ENCODE assay signal across 17 mouse cellular contexts in genomic region chr15:83497299-83497698, GRCm38 (mm10). TPM values are rescaled to one million over a fixed set of nuclear protein-coding genes. Genes with fewer than 3 reads are reported as not detected.
DNase-seq lines count a peak whose midpoint lies in the region; ATAC-seq and TF ChIP-seq lines count a peak whose summit lies in the region.
"Had no signal": no experiment of that assay in that cellular context is flagged by ENCODE, and none has a peak within 500 bp of the region (broad histone marks: within the 10 kb centered on the region; RNA-seq: fewer than 3 reads in every experiment).

No protein-coding gene starts in this region.

- dilution Hi-C loops in CH12.LX (cut with MboI; ENCODE audit: extremely low pct_ligation_motif_present, extremely low pct_unique_long_range_greater_than_20kb, low sequenced_read_pairs): no loop called here

- TF ChIP-seq EP300 in CH12.LX (IDR thresholded peaks at IDR 0.05; ENCODE audit: low read length): no peak
- no peak for TF ChIP-seq EP300 in liver, embryonic 14.5 days (IDR thresholded peaks at IDR 0.05; ENCODE audit: low read depth)

- H3K9ac ChIP-seq in CH12.LX (ENCODE audit: insufficient read depth, low read depth): no peak overlapping the region
- H3K9ac ChIP-seq in liver, embryonic 14.5 days (replicated peaks): no peak overlapping the region
- H3K9ac ChIP-seq: embryonic facial prominence, embryonic 13.5 days; forebrain, embryonic 13.5 days; heart, embryonic 15.5 days; liver, embryonic 15.5 days had no signal

- no peak; the same call in 1 of the 2 replicates for TF ChIP-seq RAD21 in CH12.LX (IDR thresholded peaks at IDR 0.05; ENCODE audit: low read depth, low read length)

- H3K27me3 ChIP-seq in CH12.LX (replicated peaks): no peaks in the 10 kb centered on the region
- H3K27me3 ChIP-seq in liver, embryonic 14.5 days (ENCODE audit: control insufficient read depth, insufficient read depth, low read length): no peaks in the 10 kb centered on the region
- H3K27me3 ChIP-seq: embryonic facial prominence, embryonic 13.5 days; forebrain, embryonic 13.5 days; heart, embryonic 15.5 days; liver, embryonic 15.5 days had no signal

- WGBS in lung, adult 2 months: 89% methylated on average over 6 of the region's 6 CpGs
- WGBS in liver, embryonic 14.5 days (ENCODE audit: insufficient replicate concordance): 73% methylated on average over 6 of the region's 6 CpGs

- no peak overlapping the region for H3K27ac ChIP-seq in CH12.LX (ENCODE audit: insufficient read depth, low read depth)
- no peak overlapping the region for H3K27ac ChIP-seq in liver, embryonic 14.5 days
- H3K27ac ChIP-seq: embryonic facial prominence, embryonic 13.5 days; forebrain, embryonic 13.5 days; heart, embryonic 15.5 days; liver, embryonic 15.5 days had no signal

- H3K4me2 ChIP-seq in CH12.LX (ENCODE audit: insufficient read depth, low read depth, poor library complexity, severe bottlenecking): no peak overlapping the region
- no peak overlapping the region for H3K4me2 ChIP-seq in liver, embryonic 14.5 days (ENCODE audit: low read depth)
- H3K4me2 ChIP-seq: embryonic facial prominence, embryonic 13.5 days; forebrain, embryonic 13.5 days; heart, embryonic 15.5 days; liver, embryonic 15.5 days; midbrain, embryonic 11.5 days had no signal

- DNase-seq in adrenal gland, postnatal 25 days: peak; percentile 10
- no peak for DNase-seq in adrenal gland, adult 18-20 months (ENCODE audit: low spot score in 2 of 2)
- DNase-seq in lung, adult 2 months: no peak
- DNase-seq in lung, postnatal 4 days: no peak
- no peak for DNase-seq in CH12.LX (ENCODE audit: extremely low read depth)
- DNase-seq in liver, embryonic 14.5 days (ENCODE audit: low read depth in 3 of 3, low spot score in 3 of 3): no peak
- DNase-seq in urinary bladder, adult 18-20 months (ENCODE audit: low spot score in 2 of 2): no peak
- no peak for DNase-seq in heart, adult 9 months (ENCODE audit: low spot score in 2 of 2)
- DNase-seq: cerebellum, postnatal 10 days; gastrocnemius, postnatal 25 days; kidney, postnatal 4 days had no signal

- ATAC-seq in liver, embryonic 14.5 days (ENCODE audit: insufficient read depth): no peak
- ATAC-seq: forebrain, embryonic 13.5 days; inflammation-experienced regulatory T-cells, adult 6 months had no signal

- H3K79me2 ChIP-seq in CH12.LX (replicated peaks; ENCODE audit: control insufficient read depth, extremely low read depth, insufficient read depth, poor library complexity, severe bottlenecking): no peaks in the 10 kb centered on the region

- no peak for TF ChIP-seq POLR2A in lung, adult 2 months (IDR thresholded peaks at IDR 0.05; ENCODE audit: borderline replicate concordance, extremely low read depth, low read depth, low read length)
- TF ChIP-seq POLR2A in CH12.LX (IDR thresholded peaks at IDR 0.05; ENCODE audit: low read depth, low read length): no peak

- H3K36me3 ChIP-seq in CH12.LX (replicated peaks in 1 of 2; ENCODE audit: control insufficient read depth in 1 of 2, insufficient read depth in 1 of 2, low read length in 1 of 2): peaks cover 18 to 71% of the 10 kb centered on the region in 2 experiments
- no peaks in the 10 kb centered on the region for H3K36me3 ChIP-seq in liver, embryonic 14.5 days (replicated peaks; ENCODE audit: control insufficient read depth, insufficient read depth, low read depth)
- H3K36me3 ChIP-seq: liver, embryonic 15.5 days had no signal

- H3K4me1 ChIP-seq in lung, adult 2 months (ENCODE audit: control insufficient read depth, insufficient read depth, low read length): no peaks in the 10 kb centered on the region
- peaks cover 0 to 17% of the 10 kb centered on the region in 2 experiments; a peak in 1 of 4 replicates for H3K4me1 ChIP-seq in CH12.LX (ENCODE audit: control insufficient read depth in 1 of 2, insufficient read depth in 2 of 2)
- H3K4me1 ChIP-seq in liver, embryonic 14.5 days (replicated peaks; ENCODE audit: control insufficient read depth in 2 of 2, insufficient read depth in 2 of 2, low read length in 1 of 2): peaks cover 5 to 10% of the 10 kb centered on the region in 2 experiments; a peak in 3 of 4 replicates
- H3K4me1 ChIP-seq: embryonic facial prominence, embryonic 13.5 days; forebrain, embryonic 13.5 days had no signal

- H3K4me3 ChIP-seq in lung, adult 2 months (replicated peaks; ENCODE audit: extremely low read depth, low read depth, low read length): no peak overlapping the region
- H3K4me3 ChIP-seq in CH12.LX (replicated peaks in 1 of 3; ENCODE audit: low read depth in 2 of 3, low read length in 2 of 3, poor library complexity in 1 of 3): no peak overlapping the region
- H3K4me3 ChIP-seq in liver, embryonic 14.5 days (ENCODE audit: insufficient read depth in 1 of 2, low read depth in 2 of 2, low read length in 2 of 2): no peak overlapping the region
- H3K4me3 ChIP-seq: embryonic facial prominence, embryonic 13.5 days; forebrain, embryonic 13.5 days; heart, embryonic 15.5 days; liver, embryonic 15.5 days had no signal

- H3K9me3 ChIP-seq in CH12.LX (replicated peaks; ENCODE audit: low read length): peaks cover 3% of the 10 kb centered on the region
- no peaks in the 10 kb centered on the region for H3K9me3 ChIP-seq in liver, embryonic 14.5 days (ENCODE audit: control insufficient read depth, low read length)
- H3K9me3 ChIP-seq: embryonic facial prominence, embryonic 13.5 days; forebrain, embryonic 13.5 days; heart, embryonic 15.5 days; liver, embryonic 15.5 days had no signal

- TF ChIP-seq CTCF in lung, adult 2 months (IDR thresholded peaks at IDR 0.05; ENCODE audit: insufficient read depth, low read length): peak; percentile 30; the same call in 1 of the 2 replicates
- peak in 1 of 2 experiments; percentile 50; a peak in 2 of 4 replicates for TF ChIP-seq CTCF in CH12.LX (conservative IDR thresholded peaks at IDR 0.05 in 1 of 2, IDR thresholded peaks at IDR 0.05 in 1 of 2; ENCODE audit: low read depth in 2 of 2, low read length in 2 of 2)
- TF ChIP-seq CTCF in liver, embryonic 14.5 days (IDR thresholded peaks at IDR 0.05; ENCODE audit: low read depth): peak; percentile 60

- in situ Hi-C loops in CH12.LX (cut with MboI; ENCODE audit: low pct_ligation_motif_present, low pct_unique_long_range_greater_than_20kb, low sequenced_read_pairs): no loop called here

TF ChIP-seq in CH12.LX, 34 proteins besides CTCF, POLR2A, EP300 and RAD21:
- peak; percentile 39 for TF ChIP-seq SMC3 (IDR thresholded peaks at IDR 0.05; ENCODE audit: low read depth, low read length)
- no peak for TF ChIP-seq USF2 (conservative IDR thresholded peaks at IDR 0.05; ENCODE audit: low read depth, low read length)
TF ChIP-seq in CH12.LX: peak in this region for 1.

RNA-seq across cellular contexts. Expression of gene Ttll1, which starts 13.4 kb away (rescaled TPM):
- total RNA-seq in adrenal gland, postnatal 25 days (2021): 6.2 and 9.0 TPM in 2 replicates
- total RNA-seq in adrenal gland, adult 18-20 months (2021): 1 to 10 TPM; 6.9 to 8.8 TPM
- 9.0 and 12.6 TPM in 2 replicates for polyA plus RNA-seq in lung, adult 2 months (2012; rRNA removed)
- total RNA-seq in CH12.LX (2012; rRNA removed) (4.1 and 4.9 TPM in 2 replicates), CH12.LX (2014; rRNA removed) (2.4 and 2.5 TPM in 2 replicates)
- 8.6 and 9.9 TPM in 2 replicates for polyA plus RNA-seq in CH12.LX (2012; ENCODE audit: insufficient read length, low read depth)
- 3.5 and 3.7 TPM in 2 replicates for polyA plus RNA-seq in liver, embryonic 14.5 days (2012; rRNA removed)
- 1.9 and 2.7 TPM in 2 replicates for polyA plus RNA-seq in liver, embryonic 14.5 days (2014; fragmentation: Nextera tagmentation; extraction: Ambion mirVana)

RNA-seq across cellular contexts. Expression of gene Bik, which starts 29.4 kb away (rescaled TPM):
- total RNA-seq in adrenal gland, postnatal 25 days (2021): 3.9 and 4.3 TPM in 2 replicates
- 1 to 10 TPM; 3.9 to 4.8 TPM for total RNA-seq in adrenal gland, adult 18-20 months (2021)
- polyA plus RNA-seq in lung, adult 2 months (2012; rRNA removed): 21.8 and 25.1 TPM in 2 replicates
- total RNA-seq in CH12.LX (2012; rRNA removed): 0.13 TPM in 1 of 2 replicates, not detected in the other
- total RNA-seq in CH12.LX (2014; rRNA removed): 0.61 TPM in 1 of 2 replicates, not detected in the other
- polyA plus RNA-seq in CH12.LX (2012; ENCODE audit: insufficient read length, low read depth): 0.50 and 0.87 TPM in 2 replicates
- polyA plus RNA-seq in liver, embryonic 14.5 days (2012; rRNA removed): 1.3 and 1.8 TPM in 2 replicates
- 1.4 and 2.0 TPM in 2 replicates for polyA plus RNA-seq in liver, embryonic 14.5 days (2014; fragmentation: Nextera tagmentation; extraction: Ambion mirVana)

RNA-seq across cellular contexts. Expression of gene Pacsin2, which starts 32.9 kb away (rescaled TPM):
- total RNA-seq in adrenal gland, postnatal 25 days (2021): 80.8 and 94.8 TPM in 2 replicates
- 10 to 100 TPM; 88.9 to 94.8 TPM for total RNA-seq in adrenal gland, adult 18-20 months (2021)
- 61.4 and 85.2 TPM in 2 replicates for polyA plus RNA-seq in lung, adult 2 months (2012; rRNA removed)
- total RNA-seq in CH12.LX (2012; rRNA removed): 47.9 and 48.4 TPM in 2 replicates
- 53.6 and 53.7 TPM in 2 replicates for total RNA-seq in CH12.LX (2014; rRNA removed)
- 85.5 and 99.3 TPM in 2 replicates for polyA plus RNA-seq in CH12.LX (2012; ENCODE audit: insufficient read length, low read depth)
- 30.1 and 39.7 TPM in 2 replicates for polyA plus RNA-seq in liver, embryonic 14.5 days (2012; rRNA removed)
- polyA plus RNA-seq in liver, embryonic 14.5 days (2014; fragmentation: Nextera tagmentation; extraction: Ambion mirVana): 32.8 and 37.6 TPM in 2 replicates
